Mouse (Mus musculus) c-Kit-positive CD71-positive TER-119-negative erythroid progenitor cells, embryonic 14.5 days (primary cell): ENCODE measurements around the gene Tomm34.

ENCODE experiments used
- DNase-seq: peaks from one replicate; pipeline ENCODE4 v3.0.0-alpha.2; 2013; ENCODE audit warnings: low read depth

The Tomm34 gene

GRCm38 (mm10) chr2:164070765-164071436 is at the start of gene Tomm34:
Gene Tomm34 (minus strand): TSS chr2:164071169.
- peak; percentile 85 for DNase-seq

- no peak for DNase-seq
Measured at GRCm38 (mm10) chr2:164119503-164119902, 48.5 kb upstream of the Tomm34 start.

GRCm38 (mm10) chr2:164115531-164115930 is 44.6 kb upstream of the Tomm34 start:
- no peak for DNase-seq

- no peak for DNase-seq
Measured at GRCm38 (mm10) chr2:164114051-164114450, 43.1 kb upstream of the Tomm34 start.

GRCm38 (mm10) chr2:164111546-164111945 is 40.6 kb upstream of the Tomm34 start:
- DNase-seq, result no peak

- DNase-seq, result no peak
Measured at GRCm38 (mm10) chr2:164108501-164108900, 37.5 kb upstream of the Tomm34 start.

GRCm38 (mm10) chr2:164107125-164107874 is 36.3 kb upstream of the Tomm34 start:
- no peak for DNase-seq

GRCm38 (mm10) chr2:164106287-164107035 is 35.5 kb upstream of the Tomm34 start:
- DNase-seq, result no peak

- DNase-seq, result peak; percentile 45
Measured at GRCm38 (mm10) chr2:164103501-164103900, 32.5 kb upstream of the Tomm34 start.

- DNase-seq, result no peak
Measured at GRCm38 (mm10) chr2:164102366-164102765, 31.4 kb upstream of the Tomm34 start.

- DNase-seq, result no peak
Measured at GRCm38 (mm10) chr2:164101936-164102335, 31.0 kb upstream of the Tomm34 start.

GRCm38 (mm10) chr2:164098603-164099250 is 27.8 kb upstream of the Tomm34 start:
- no peak for DNase-seq

- no peak for DNase-seq
Measured at GRCm38 (mm10) chr2:164094152-164094551, 23.2 kb upstream of the Tomm34 start.

GRCm38 (mm10) chr2:164089508-164089907 is 18.5 kb upstream of the Tomm34 start:
- DNase-seq, result no peak

GRCm38 (mm10) chr2:164087416-164088017 is 16.5 kb upstream of the Tomm34 start:
- DNase-seq, result no peak

- DNase-seq, result no peak
Measured at GRCm38 (mm10) chr2:164084342-164084700, 13.4 kb upstream of the Tomm34 start.

GRCm38 (mm10) chr2:164083609-164084341 is 12.8 kb upstream of the Tomm34 start:
- DNase-seq, result no peak

GRCm38 (mm10) chr2:164082175-164082574 is 11.2 kb upstream of the Tomm34 start:
- DNase-seq, result no peak

GRCm38 (mm10) chr2:164081577-164081976 is 10.6 kb upstream of the Tomm34 start:
- no peak for DNase-seq

- no peak for DNase-seq
Measured at GRCm38 (mm10) chr2:164079488-164079887, 8.5 kb upstream of the Tomm34 start.

GRCm38 (mm10) chr2:164077875-164078274 is 6.9 kb upstream of the Tomm34 start:
- DNase-seq, result no peak
